Mouse (Mus musculus) liver, embryonic 11.5 days (tissue): ENCODE data around the gene Dscam. TPM values are rescaled to one million over a fixed set of nuclear protein-coding genes. Genes with fewer than 3 reads are reported as not detected.
A peak's percentile ranks its signal among the peaks of the same experiment; 100 is the strongest.

ENCODE experiments used
- ATAC-seq: fragments of 200-750 bp; cut with Nextera tagmentation; replicated peaks from 2 replicates; pipeline ENCODE4 v1.8.0; 2017; ENCODE audit warnings: moderate number of reproducible peaks, mild to moderate bottlenecking, moderate TSS enrichment, moderate library complexity; ENCODE audit not compliant: low FRiP score
- DNase-seq: peaks from one replicate; pipeline ENCODE4 v3.0.0-alpha.2; 2017; ENCODE audit warnings: low spot score
- H3K27ac ChIP-seq: fragments of 300-500 bp; sonication (generic); 2 replicates; pipeline ENCODE4 v1.5.1; 2014; ENCODE audit warnings: mild to moderate bottlenecking, low read depth, low read length, control low read depth
- H3K27me3 ChIP-seq: fragments of 300-500 bp; sonication (generic); replicated peaks from 2 replicates; pipeline ENCODE4 v1.6.1; 2014; ENCODE audit warnings: low read length, mixed read lengths; ENCODE audit not compliant: control insufficient read depth, insufficient read depth
- H3K36me3 ChIP-seq: fragments of 300-500 bp; sonication (generic); 2 replicates; pipeline ENCODE4 v1.6.1; 2014; ENCODE audit warnings: mild to moderate bottlenecking, low read length, moderate library complexity, mixed read lengths; ENCODE audit not compliant: control insufficient read depth, insufficient read depth
- H3K4me1 ChIP-seq: fragments of 300-500 bp; sonication (generic); replicated peaks from 2 replicates; pipeline ENCODE4 v1.6.1; 2014; ENCODE audit warnings: low read length, mixed read lengths; ENCODE audit not compliant: control insufficient read depth, insufficient read depth
- H3K4me2 ChIP-seq: fragments of 300-500 bp; sonication (generic); 2 replicates; pipeline ENCODE4 v1.6.1; 2014; ENCODE audit warnings: mild to moderate bottlenecking, control low read depth, moderate library complexity
- H3K4me3 ChIP-seq: fragments of 300-500 bp; sonication (generic); 2 replicates; pipeline ENCODE4 v1.5.1; 2014; ENCODE audit warnings: low read depth, low read length, control low read depth
- H3K9ac ChIP-seq: fragments of 300-500 bp; sonication (generic); 2 replicates; pipeline ENCODE4 v1.6.1; 2014; ENCODE audit warnings: low read depth, low read length, control low read depth
- H3K9me3 ChIP-seq: fragments of 300-500 bp; sonication (generic); 2 replicates; pipeline ENCODE4 v1.6.1; 2016; ENCODE audit warnings: low read length, inconsistent platforms, mixed read lengths; ENCODE audit not compliant: control insufficient read depth
- WGBS: fragments of 180-500 bp; shearing (Covaris S2); extraction: QIAGEN DNeasy Blood & Tissue Kit; methylation state at CpG from one replicate; pipeline ENCODE4 v1.1.7; 2014; 5-methylcytosine and 5-hydroxymethylcytosine counted together
- polyA plus RNA-seq: library from polyadenylated mRNA; unstranded; fragments of >200 nt; fragmentation: Nextera tagmentation; extraction: Ambion mirVana; gene quantifications from 2 replicates; pipeline ENCODE4 v1.2.1, GENCODE M21; 2014

The Dscam gene
- polyA plus RNA-seq, 1 experiment from 2014 or later, result 0.04 TPM

DNA sequence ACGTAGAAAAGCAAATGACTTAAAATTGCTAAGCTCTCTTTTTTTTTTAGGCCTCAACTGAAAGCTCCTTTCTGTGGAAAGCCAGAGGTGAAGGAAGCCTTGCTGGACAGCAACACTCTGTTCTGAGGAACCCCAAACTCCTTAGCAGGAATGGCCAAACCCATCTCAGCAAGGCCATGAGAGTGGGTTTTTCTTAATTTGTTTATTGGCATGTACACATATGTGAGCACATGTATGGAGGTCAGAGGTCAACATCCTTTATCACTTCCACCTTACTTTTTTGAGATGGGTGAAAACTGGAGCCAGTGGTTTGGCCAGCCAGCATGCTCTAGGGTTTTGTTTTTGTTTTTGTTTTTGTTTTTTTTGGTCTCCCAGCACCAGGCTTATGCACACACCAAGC, 263.5 kb downstream of the Dscam start:
- WGBS, result 69% methylated on average over 1 of the region's 1 CpGs
- no peak overlapping the region for H3K9ac ChIP-seq
- H3K4me3 ChIP-seq, result no peak overlapping the region
- no peaks in the 10 kb centered on the region for H3K27me3 ChIP-seq
- H3K36me3 ChIP-seq, result no peaks in the 10 kb centered on the region
- ATAC-seq, result no peak
- H3K4me1 ChIP-seq, result peaks cover 14% of the 10 kb centered on the region
- no peak for DNase-seq
- H3K9me3 ChIP-seq, result no peaks in the 10 kb centered on the region
- H3K4me2 ChIP-seq, result no peak overlapping the region
- H3K27ac ChIP-seq, result peak overlapping the region; percentile 56

- ATAC-seq (peak; percentile 99), DNase-seq (no peak)
- H3K36me3 ChIP-seq, result no peaks in the 10 kb centered on the region
- WGBS, result 51% methylated on average over 2 of the region's 2 CpGs
- no peak overlapping the region for H3K9ac ChIP-seq
- H3K9me3 ChIP-seq, result no peaks in the 10 kb centered on the region
- no peak overlapping the region for H3K4me3 ChIP-seq
- no peaks in the 10 kb centered on the region for H3K27me3 ChIP-seq
- peaks cover 14% of the 10 kb centered on the region for H3K4me1 ChIP-seq
- peak overlapping the region; percentile 69; the same call in 1 of the 2 replicates for H3K27ac ChIP-seq
- no peak overlapping the region for H3K4me2 ChIP-seq
These were observed 263.9 kb downstream of the Dscam start for GRCm38 (mm10) chr16:96906630-96907029.

DNA sequence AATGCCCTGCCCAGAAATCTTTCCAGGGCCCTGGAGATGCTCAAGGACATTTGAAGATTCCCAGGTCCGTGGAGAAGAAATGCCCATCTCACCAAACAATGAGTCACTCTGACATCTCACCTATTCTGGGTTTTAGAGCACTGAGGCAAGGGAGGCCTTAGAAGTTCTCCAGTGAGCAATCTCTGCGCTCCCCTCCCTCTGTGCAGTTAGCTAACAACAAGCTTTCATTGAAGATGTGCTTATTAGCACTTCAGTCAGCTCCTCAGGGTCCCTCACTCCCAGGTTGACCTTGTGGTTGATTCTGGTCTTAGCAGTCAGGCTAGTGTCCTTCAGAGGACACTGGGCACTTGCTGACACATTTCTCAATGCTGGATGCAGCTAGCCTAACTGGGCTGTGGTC, 265.8 kb downstream of the Dscam start:
- DNase-seq (no peak), ATAC-seq (no peak)
- no peak overlapping the region for H3K27ac ChIP-seq

DNA sequence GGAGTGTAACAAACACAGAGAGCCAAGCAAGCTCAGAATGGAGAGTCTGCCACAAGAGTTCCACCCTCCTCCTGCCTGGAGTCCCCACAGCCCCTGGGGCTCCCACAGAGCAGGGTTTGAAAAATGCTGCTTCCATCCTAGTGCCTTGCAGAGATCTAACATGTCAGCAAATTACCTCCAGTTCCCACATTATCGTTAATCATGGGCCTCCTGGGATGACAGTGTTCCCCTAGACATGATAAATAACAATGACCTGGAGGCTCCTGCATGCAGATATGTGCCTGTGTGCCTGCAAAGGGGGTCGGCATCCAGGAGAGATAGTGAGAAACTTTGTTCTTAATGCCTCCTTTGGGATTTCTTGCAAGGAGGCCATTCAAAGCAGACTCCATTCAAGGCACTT, 266.2 kb downstream of the Dscam start:
- Histone ChIP-seq H3K27ac (no peak overlapping the region), H3K36me3 (no peaks in the 10 kb centered on the region), H3K4me2 (no peak overlapping the region), H3K9me3 (no peaks in the 10 kb centered on the region), H3K9ac (no peak overlapping the region), H3K27me3 (no peaks in the 10 kb centered on the region), H3K4me3 (no peak overlapping the region), H3K4me1 (peaks cover 14% of the 10 kb centered on the region)
- WGBS, result 19% methylated on average over 2 of the region's 2 CpGs
- DNase-seq (no peak), ATAC-seq (no peak)

More for the DNA sequence above, 265.8 kb downstream of the Dscam start:
- H3K27me3 ChIP-seq, result no peaks in the 10 kb centered on the region
- no peak overlapping the region for H3K9ac ChIP-seq
- H3K36me3 ChIP-seq, result no peaks in the 10 kb centered on the region
- H3K9me3 ChIP-seq, result no peaks in the 10 kb centered on the region
- no peak overlapping the region for H3K4me2 ChIP-seq
- WGBS, result 45% methylated on average over 2 of the region's 2 CpGs
- H3K4me1 ChIP-seq, result peaks cover 14% of the 10 kb centered on the region
- no peak overlapping the region for H3K4me3 ChIP-seq

GRCm38 (mm10) chr16:96902596-96902995, 268.0 kb downstream of the Dscam start:
- Histone ChIP-seq H3K4me3 (no peak overlapping the region), H3K36me3 (no peaks in the 10 kb centered on the region), H3K27me3 (no peaks in the 10 kb centered on the region), H3K4me1 (peaks cover 11% of the 10 kb centered on the region), H3K9me3 (no peaks in the 10 kb centered on the region), H3K4me2 (no peak overlapping the region), H3K27ac (no peak overlapping the region), H3K9ac (no peak overlapping the region)
- ATAC-seq, result no peak
- no peak for DNase-seq

DNA sequence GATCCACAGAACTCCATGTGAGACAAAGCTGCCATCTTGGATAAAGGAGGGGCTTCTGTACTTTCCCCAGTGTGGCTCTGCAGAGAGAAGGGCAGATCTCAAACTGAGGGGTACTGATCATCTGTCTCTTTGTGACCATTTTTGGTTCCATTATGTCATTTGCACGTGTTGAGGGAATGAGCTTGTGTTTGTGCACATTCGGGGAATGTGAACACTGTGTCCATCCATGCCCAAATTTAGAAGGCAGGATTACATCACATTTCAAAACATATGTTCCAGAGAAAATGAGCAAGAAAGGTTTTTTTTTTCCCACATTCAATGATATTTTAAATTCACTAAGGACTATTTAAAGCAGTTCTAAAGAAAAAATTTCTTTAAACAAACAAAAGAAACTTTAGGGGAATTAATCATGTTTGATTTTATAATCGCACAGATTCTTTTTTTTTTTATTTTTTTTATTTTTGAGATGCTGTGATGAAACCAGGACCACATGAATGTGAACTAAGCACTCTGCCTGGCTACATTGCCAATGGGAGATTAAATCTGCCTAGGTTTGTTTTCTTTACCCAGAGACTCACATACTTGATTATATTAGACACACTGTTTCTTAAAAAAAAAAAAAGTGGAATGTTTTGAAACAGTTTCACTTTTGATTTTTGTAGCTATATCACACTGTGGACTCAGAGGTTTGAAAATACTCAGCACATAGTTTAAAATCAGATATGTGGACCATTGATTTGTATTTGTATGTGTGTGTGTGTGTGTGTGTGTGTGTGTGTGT, 269.1 kb downstream of the Dscam start:
- Histone ChIP-seq H3K27ac (no peak overlapping the region), H3K27me3 (no peaks in the 10 kb centered on the region), H3K4me2 (no peak overlapping the region), H3K36me3 (no peaks in the 10 kb centered on the region), H3K4me3 (no peak overlapping the region), H3K9me3 (no peaks in the 10 kb centered on the region), H3K4me1 (peaks cover 11% of the 10 kb centered on the region), H3K9ac (no peak overlapping the region)
- ATAC-seq, result no peak
- WGBS, result 72% methylated on average over 3 of the region's 3 CpGs
- no peak for DNase-seq

- no peak for DNase-seq
- no peak for ATAC-seq
These were observed 271.2 kb downstream of the Dscam start for GRCm38 (mm10) chr16:96899329-96899728.

GRCm38 (mm10) chr16:96896510-96897133, 273.9 kb downstream of the Dscam start:
- Histone ChIP-seq H3K27ac (no peak overlapping the region), H3K36me3 (no peaks in the 10 kb centered on the region), H3K9ac (no peak overlapping the region), H3K9me3 (no peaks in the 10 kb centered on the region), H3K4me3 (no peak overlapping the region), H3K27me3 (no peaks in the 10 kb centered on the region), H3K4me1 (no peaks in the 10 kb centered on the region), H3K4me2 (no peak overlapping the region)
- WGBS, result 61% methylated on average over 10 of the region's 10 CpGs
- DNase-seq (no peak), ATAC-seq (no peak)

More at GRCm38 (mm10) chr16:96899329-96899728, 271.2 kb downstream of the Dscam start:
- Histone ChIP-seq H3K27ac (no peak overlapping the region), H3K9me3 (no peaks in the 10 kb centered on the region), H3K4me3 (no peak overlapping the region), H3K27me3 (no peaks in the 10 kb centered on the region), H3K4me1 (no peaks in the 10 kb centered on the region), H3K4me2 (no peak overlapping the region), H3K36me3 (no peaks in the 10 kb centered on the region), H3K9ac (no peak overlapping the region)

DNA sequence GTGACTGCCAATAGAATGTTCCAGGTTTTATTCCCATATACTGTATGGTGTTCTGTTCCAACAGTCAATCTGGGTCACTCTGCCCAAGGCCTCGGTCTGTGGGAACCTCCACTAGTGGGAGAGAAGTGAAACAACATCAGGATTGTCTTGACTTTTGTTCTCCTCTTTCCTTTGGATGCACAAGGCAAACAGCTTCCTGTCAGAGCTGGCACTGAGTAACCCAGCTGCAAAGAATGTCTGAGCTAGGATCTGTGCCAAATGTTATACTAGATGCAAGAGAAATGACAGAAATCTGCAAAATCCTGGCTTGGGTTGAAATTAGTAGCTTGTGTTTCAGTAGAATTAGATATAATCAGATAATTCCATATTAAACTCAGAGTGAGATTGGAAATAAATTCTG, 282.5 kb downstream of the Dscam start:
- ATAC-seq (no peak), DNase-seq (no peak)
- Histone ChIP-seq H3K4me2 (no peak overlapping the region), H3K9me3 (no peaks in the 10 kb centered on the region), H3K27me3 (no peaks in the 10 kb centered on the region), H3K36me3 (no peaks in the 10 kb centered on the region), H3K4me1 (no peaks in the 10 kb centered on the region), H3K4me3 (no peak overlapping the region), H3K9ac (no peak overlapping the region), H3K27ac (no peak overlapping the region)
- WGBS, result 63% methylated on average over 1 of the region's 1 CpGs
